Mouse (Mus musculus): Measurements from ENCODE around the gene Adgrg3. TPM values are rescaled to one million over a fixed set of nuclear protein-coding genes. Genes with fewer than 3 reads are reported as not detected.

Gene Adgrg3
- polyA plus RNA-seq, 2 experiments: 3.3 to 6.7 TPM

DNA sequence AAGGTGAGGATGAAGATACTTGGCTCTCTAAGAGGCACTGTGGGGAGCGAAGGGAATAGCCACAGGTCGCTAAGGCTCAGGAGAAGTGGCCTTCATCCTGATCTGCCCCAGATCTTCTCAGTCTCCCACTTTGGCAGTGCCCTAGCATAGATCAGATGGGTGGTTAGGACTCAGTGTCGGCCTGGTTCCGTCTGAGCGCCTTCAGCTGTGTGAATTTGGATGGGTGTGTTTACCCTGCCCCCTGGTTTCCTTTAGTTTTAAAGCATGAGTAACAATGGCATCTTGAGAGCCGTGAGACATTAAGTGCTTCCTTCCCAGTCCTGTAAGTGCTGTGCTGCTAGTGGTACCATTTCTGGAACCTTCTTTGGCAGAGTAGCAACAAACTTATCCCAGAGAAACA, 28.9 kb upstream of the Adgrg3 start:
- Histone ChIP-seq H3K9ac (ENCODE audit: low read depth, low read length, severe bottlenecking) (no peak overlapping the region), H3K27ac (replicated peaks; ENCODE audit: low read depth, low read length) (no peak overlapping the region), H3K27me3 (ENCODE audit: control insufficient read depth, insufficient read depth, low read length) (no peaks in the 10 kb centered on the region), H3K4me1 (ENCODE audit: control insufficient read depth, insufficient read depth, low read length) (peaks cover 13% of the 10 kb centered on the region), H3K36me3 (ENCODE audit: control insufficient read depth, insufficient read depth, low read length) (no peaks in the 10 kb centered on the region), H3K4me2 (replicated peaks; ENCODE audit: low read depth, low read length, severe bottlenecking) (no peak overlapping the region), H3K4me3 (replicated peaks; ENCODE audit: low read length) (no peak overlapping the region), H3K9me3 (ENCODE audit: control insufficient read depth, low read length) (no peaks in the 10 kb centered on the region)
- no peak for TF ChIP-seq POLR2A (IDR thresholded peaks at IDR 0.05; ENCODE audit: borderline replicate concordance, extremely low read depth, insufficient read depth, insufficient read length)
- DNase-seq (ENCODE audit: low spot score) (no peak), ATAC-seq (ENCODE audit: low FRiP score, low read depth) (no peak)
- 85% methylated on average over 6 of the region's 6 CpGs for WGBS

DNA sequence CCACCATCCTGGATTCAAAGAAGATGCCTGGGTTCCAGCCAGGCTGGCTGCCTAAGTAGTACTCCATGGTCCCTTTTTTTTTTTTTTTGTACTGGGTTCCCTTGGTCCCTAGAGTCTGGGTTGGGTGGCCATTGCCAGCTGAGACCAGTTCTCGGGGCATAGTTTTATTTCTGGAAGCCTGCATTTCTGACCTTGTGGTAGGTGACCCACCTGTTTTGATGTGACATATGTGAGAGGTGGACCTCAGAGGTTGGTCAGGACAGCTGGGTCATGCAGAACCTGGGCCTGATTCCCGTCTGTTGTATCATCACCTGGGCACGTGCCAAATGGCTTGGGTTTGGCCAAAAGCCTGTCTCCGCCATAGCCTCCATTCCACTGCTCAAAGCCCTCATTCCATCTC, 27.8 kb upstream of the Adgrg3 start:
- 81% methylated on average over 4 of the region's 4 CpGs for WGBS
- peaks cover 15% of the 10 kb centered on the region for H3K4me1 ChIP-seq (ENCODE audit: control insufficient read depth, insufficient read depth, low read length)

DNA sequence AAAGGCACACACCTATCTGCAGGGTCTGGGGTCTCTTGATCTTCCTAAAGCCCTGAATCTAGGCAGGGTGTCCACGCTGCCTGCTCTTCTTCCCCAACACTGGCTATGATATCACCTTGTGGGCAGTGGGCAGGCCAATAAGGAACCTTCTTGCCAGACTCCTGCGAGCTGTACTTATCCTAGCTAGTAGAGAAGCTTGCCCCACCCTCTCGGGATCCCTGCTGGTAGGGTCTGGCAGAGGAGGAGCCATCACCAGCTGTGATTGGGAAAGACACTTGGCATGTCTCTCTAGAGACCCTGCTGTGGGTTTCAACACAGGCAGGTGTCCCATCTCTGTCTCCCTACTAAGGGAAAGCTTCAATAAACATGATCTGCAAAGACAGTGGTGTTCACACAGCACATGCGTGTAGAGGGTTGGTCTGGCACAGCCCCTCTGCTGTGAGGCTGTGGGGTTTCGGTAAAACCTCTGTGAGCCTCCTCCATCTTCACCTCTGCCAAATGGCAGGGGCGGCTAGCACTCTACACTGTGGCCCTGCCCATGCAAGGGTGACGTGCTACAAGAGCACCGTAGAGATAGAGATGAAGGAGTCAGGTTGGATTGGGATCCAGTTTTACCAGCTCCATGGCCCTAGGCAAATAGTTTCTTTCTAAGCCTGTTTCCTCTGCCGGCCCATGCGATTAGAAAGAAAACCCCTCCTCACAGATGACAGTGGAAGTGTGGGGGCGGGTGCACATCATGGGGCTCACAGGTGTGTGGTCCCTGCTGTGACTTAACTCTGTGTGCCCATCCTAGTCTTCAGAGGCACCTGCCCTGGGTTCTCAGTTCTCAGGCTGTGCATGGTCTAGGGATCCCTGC, 26.7 kb upstream of the Adgrg3 start:
- ATAC-seq (ENCODE audit: low FRiP score, low read depth): no peak; the same call in 1 of the 2 replicates
- Histone ChIP-seq H3K27ac (replicated peaks; ENCODE audit: low read depth, low read length) (no peak overlapping the region), H3K4me3 (replicated peaks; ENCODE audit: low read length) (no peak overlapping the region), H3K9me3 (ENCODE audit: control insufficient read depth, low read length) (no peaks in the 10 kb centered on the region), H3K4me2 (replicated peaks; ENCODE audit: low read depth, low read length, severe bottlenecking) (no peak overlapping the region), H3K27me3 (ENCODE audit: control insufficient read depth, insufficient read depth, low read length) (no peaks in the 10 kb centered on the region), H3K36me3 (ENCODE audit: control insufficient read depth, insufficient read depth, low read length) (no peaks in the 10 kb centered on the region), H3K4me1 (ENCODE audit: control insufficient read depth, insufficient read depth, low read length) (peaks cover 15% of the 10 kb centered on the region), H3K9ac (ENCODE audit: low read depth, low read length, severe bottlenecking) (no peak overlapping the region)
- TF ChIP-seq POLR2A (IDR thresholded peaks at IDR 0.05; ENCODE audit: borderline replicate concordance, extremely low read depth, insufficient read depth, insufficient read length): no peak
- DNase-seq (ENCODE audit: low spot score): peak; percentile 74
- WGBS: 42% methylated on average over 11 of the region's 11 CpGs

More for the DNA sequence above, 27.8 kb upstream of the Adgrg3 start:
- no peak for ATAC-seq (ENCODE audit: low FRiP score, low read depth)
- no peak overlapping the region for H3K9ac ChIP-seq (ENCODE audit: low read depth, low read length, severe bottlenecking)
- DNase-seq (ENCODE audit: low spot score): no peak
- no peaks in the 10 kb centered on the region for H3K9me3 ChIP-seq (ENCODE audit: control insufficient read depth, low read length)
- H3K27me3 ChIP-seq (ENCODE audit: control insufficient read depth, insufficient read depth, low read length): no peaks in the 10 kb centered on the region
- no peak overlapping the region for H3K4me3 ChIP-seq (replicated peaks; ENCODE audit: low read length)
- no peak for TF ChIP-seq POLR2A (IDR thresholded peaks at IDR 0.05; ENCODE audit: borderline replicate concordance, extremely low read depth, insufficient read depth, insufficient read length)
- no peak overlapping the region for H3K27ac ChIP-seq (replicated peaks; ENCODE audit: low read depth, low read length)
- no peaks in the 10 kb centered on the region for H3K36me3 ChIP-seq (ENCODE audit: control insufficient read depth, insufficient read depth, low read length)
- H3K4me2 ChIP-seq (replicated peaks; ENCODE audit: low read depth, low read length, severe bottlenecking): no peak overlapping the region

DNA sequence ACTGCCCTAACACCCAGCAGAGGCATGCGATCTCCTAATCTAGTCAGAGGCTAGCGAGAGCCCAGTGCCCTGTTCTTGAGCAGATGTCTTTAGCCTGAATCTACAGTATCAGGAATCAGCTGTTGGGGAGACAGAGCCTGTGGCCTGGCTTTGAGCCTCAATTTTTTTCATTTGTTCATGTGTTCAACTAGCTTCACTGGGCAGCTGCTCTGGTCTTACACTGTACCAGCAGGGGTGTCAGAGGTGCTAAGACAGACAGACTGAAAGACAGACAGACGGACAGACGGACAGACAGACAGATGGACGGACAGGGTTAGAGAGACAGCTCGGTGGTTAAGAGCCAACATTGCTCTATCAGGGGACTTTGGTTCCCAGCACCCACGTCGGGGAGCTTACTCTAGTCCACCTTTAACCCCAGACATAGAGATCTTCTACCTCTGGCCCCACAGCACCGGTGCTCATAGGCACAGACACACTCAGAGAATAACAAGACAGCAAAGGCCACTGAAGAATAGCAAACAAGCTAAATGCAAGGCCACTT, 26.0 kb upstream of the Adgrg3 start:
- H3K4me2 ChIP-seq (replicated peaks; ENCODE audit: low read depth, low read length, severe bottlenecking): no peak overlapping the region
- H3K27ac ChIP-seq (replicated peaks; ENCODE audit: low read depth, low read length): no peak overlapping the region
- peaks cover 15% of the 10 kb centered on the region for H3K4me1 ChIP-seq (ENCODE audit: control insufficient read depth, insufficient read depth, low read length)
- H3K27me3 ChIP-seq (ENCODE audit: control insufficient read depth, insufficient read depth, low read length): no peaks in the 10 kb centered on the region
- TF ChIP-seq POLR2A (IDR thresholded peaks at IDR 0.05; ENCODE audit: borderline replicate concordance, extremely low read depth, insufficient read depth, insufficient read length): no peak
- H3K9ac ChIP-seq (ENCODE audit: low read depth, low read length, severe bottlenecking): no peak overlapping the region
- H3K9me3 ChIP-seq (ENCODE audit: control insufficient read depth, low read length): no peaks in the 10 kb centered on the region
- ATAC-seq (ENCODE audit: low FRiP score, low read depth) (no peak), DNase-seq (ENCODE audit: low spot score) (no peak)
- no peaks in the 10 kb centered on the region for H3K36me3 ChIP-seq (ENCODE audit: control insufficient read depth, insufficient read depth, low read length)
- WGBS: 80% methylated on average over 9 of the region's 9 CpGs
- H3K4me3 ChIP-seq (replicated peaks; ENCODE audit: low read length): no peak overlapping the region

DNA sequence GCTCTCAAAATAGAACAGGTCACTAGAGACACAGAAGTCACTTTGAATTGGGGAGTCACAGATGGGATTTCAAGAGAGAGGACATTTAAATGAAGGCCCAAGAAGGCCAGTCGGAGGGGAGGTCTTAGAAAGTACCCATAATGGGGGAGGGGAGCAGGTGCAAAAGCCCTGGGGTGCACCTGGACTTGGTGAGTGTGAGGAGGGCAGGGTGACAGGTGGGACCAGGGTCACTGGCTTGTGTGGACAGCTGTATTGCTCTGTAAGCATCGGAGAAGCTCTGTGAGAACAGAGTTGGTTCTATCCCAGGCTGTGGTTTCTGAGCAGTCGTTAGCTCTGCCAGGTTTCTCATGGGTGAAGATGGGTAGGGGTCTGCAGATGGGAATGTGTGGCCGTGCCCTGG, 25.5 kb upstream of the Adgrg3 start:
- ATAC-seq (ENCODE audit: low FRiP score, low read depth): no peak
- no peak for TF ChIP-seq POLR2A (IDR thresholded peaks at IDR 0.05; ENCODE audit: borderline replicate concordance, extremely low read depth, insufficient read depth, insufficient read length)
- Histone ChIP-seq H3K4me1 (ENCODE audit: control insufficient read depth, insufficient read depth, low read length) (peaks cover 15% of the 10 kb centered on the region), H3K4me3 (replicated peaks; ENCODE audit: low read length) (no peak overlapping the region), H3K27ac (replicated peaks; ENCODE audit: low read depth, low read length) (no peak overlapping the region), H3K4me2 (replicated peaks; ENCODE audit: low read depth, low read length, severe bottlenecking) (no peak overlapping the region), H3K9me3 (ENCODE audit: control insufficient read depth, low read length) (no peaks in the 10 kb centered on the region), H3K27me3 (ENCODE audit: control insufficient read depth, insufficient read depth, low read length) (no peaks in the 10 kb centered on the region), H3K36me3 (ENCODE audit: control insufficient read depth, insufficient read depth, low read length) (no peaks in the 10 kb centered on the region), H3K9ac (ENCODE audit: low read depth, low read length, severe bottlenecking) (no peak overlapping the region)
- 75% methylated on average over 4 of the region's 4 CpGs for whole genome bisulfite sequencing
- DNase-seq (ENCODE audit: low spot score): no peak

Data from limb, embryonic 14.5 days (tissue).